Mouse (Mus musculus): ENCODE measurements around the gene Bax.

GRCm38 (mm10) chr7:45515436-45515835, 48.7 kb upstream of the Bax start:
- TF ChIP-seq CTCF (IDR thresholded peaks at IDR 0.05; ENCODE audit: extremely low read depth, insufficient read length, insufficient replicate concordance, low read depth, low read length) (no peak), POLR2A (IDR thresholded peaks at IDR 0.05; ENCODE audit: low read depth, low read length) (no peak)
